Mouse (Mus musculus): Measurements from ENCODE around the gene Pi16. TPM values are rescaled to one million over a fixed set of nuclear protein-coding genes. Genes with fewer than 3 reads are reported as not detected.
"Not testable (repeated sequence)": the region's sequence is repeated elsewhere in the genome, so short reads cannot be mapped to it uniquely, and the experiment has no call there.

The Pi16 gene
- polyA plus RNA-seq, 1 experiment = 7.1 TPM

GRCm38 (mm10) chr17:29348996-29349395, 31.5 kb downstream of the Pi16 start:
- H3K4me2 ChIP-seq (ENCODE audit: low read depth) = no peak overlapping the region
- peaks cover 1% of the 10 kb centered on the region for H3K36me3 ChIP-seq (ENCODE audit: control insufficient read depth, insufficient read depth)
- peaks cover 36% of the 10 kb centered on the region for H3K79me2 ChIP-seq (ENCODE audit: control insufficient read depth, insufficient read depth)
- H3K27me3 ChIP-seq (ENCODE audit: control insufficient read depth, insufficient read depth, insufficient read length) = no peaks in the 10 kb centered on the region
- no peak overlapping the region for H3K4me3 ChIP-seq
- no peak for TF ChIP-seq E2F4 (IDR thresholded peaks at IDR 0.05; ENCODE audit: insufficient read depth)
- no peak for TF ChIP-seq SRF (IDR thresholded peaks at IDR 0.05; ENCODE audit: control insufficient read depth, insufficient read length, low read depth)
- no peak overlapping the region for H3ac ChIP-seq (ENCODE audit: control insufficient read depth, insufficient read length)

GRCm38 (mm10) chr17:29351056-29351455, 33.6 kb downstream of the Pi16 start:
- not testable (repeated sequence) for H3K27me3 ChIP-seq (ENCODE audit: control insufficient read depth, insufficient read depth, insufficient read length)

DNA sequence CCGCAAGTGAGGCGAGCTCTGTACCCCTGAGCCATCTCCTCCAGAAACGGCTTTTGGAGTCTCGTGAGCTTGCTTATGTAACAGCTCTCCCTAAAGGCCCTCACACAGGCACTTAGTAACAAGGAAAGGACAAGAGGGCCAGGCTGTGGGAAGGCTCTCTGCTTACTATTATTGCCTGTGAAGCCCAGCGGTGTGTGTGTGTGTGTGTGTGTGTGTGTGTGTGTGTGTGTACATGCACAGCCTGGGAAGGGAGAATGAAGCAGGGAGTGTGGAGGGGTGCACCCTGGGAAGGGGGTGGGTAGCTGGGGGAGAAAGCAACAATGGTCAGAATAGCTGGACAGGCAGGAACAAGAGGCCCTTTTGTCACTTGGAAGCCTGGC, 38.0 kb downstream of the Pi16 start:
- Histone ChIP-seq H3K4me3 (no peak overlapping the region), H3K27me3 (ENCODE audit: control insufficient read depth, insufficient read depth, insufficient read length) (no peaks in the 10 kb centered on the region), H3K4me2 (ENCODE audit: low read depth) (peak overlapping the region; percentile 69), H3ac (ENCODE audit: control insufficient read depth, insufficient read length) (no peak overlapping the region), H3K79me2 (ENCODE audit: control insufficient read depth, insufficient read depth) (no peaks in the 10 kb centered on the region), H3K36me3 (ENCODE audit: control insufficient read depth, insufficient read depth) (no peaks in the 10 kb centered on the region)
- no peak for TF ChIP-seq TCF3 (IDR thresholded peaks at IDR 0.05; ENCODE audit: insufficient read length, low read depth)
- no peak for TF ChIP-seq MYOD1 (IDR thresholded peaks at IDR 0.05; ENCODE audit: control insufficient read depth in 1 of 3, insufficient read length in 2 of 3, low read depth in 2 of 3)
- no peak for TF ChIP-seq MAX (IDR thresholded peaks at IDR 0.05; ENCODE audit: low read depth)
- TF ChIP-seq CEBPB (IDR thresholded peaks at IDR 0.05; ENCODE audit: insufficient read depth, poor library complexity, severe bottlenecking) = no peak
- TF ChIP-seq MYOG (IDR thresholded peaks at IDR 0.05; ENCODE audit: control insufficient read depth in 1 of 3, insufficient read depth in 1 of 3, insufficient read length in 2 of 3, low read depth in 2 of 3) = no peak
- no peak for TF ChIP-seq POLR2A (IDR thresholded peaks at IDR 0.05; ENCODE audit: insufficient read length, low read depth)
- no peak for TF ChIP-seq E2F4 (IDR thresholded peaks at IDR 0.05; ENCODE audit: insufficient read depth)
- TF ChIP-seq TCF12 (IDR thresholded peaks at IDR 0.05; ENCODE audit: insufficient read depth, poor library complexity, severe bottlenecking) = no peak

More at GRCm38 (mm10) chr17:29351056-29351455, 33.6 kb downstream of the Pi16 start:
- not testable (repeated sequence) for H3K36me3 ChIP-seq (ENCODE audit: control insufficient read depth, insufficient read depth); H3ac ChIP-seq (ENCODE audit: control insufficient read depth, insufficient read length); H3K4me3 ChIP-seq; H3K4me2 ChIP-seq (ENCODE audit: low read depth)
- H3K79me2 ChIP-seq (ENCODE audit: control insufficient read depth, insufficient read depth) = peaks cover 15% of the 10 kb centered on the region

- H3ac ChIP-seq (ENCODE audit: control insufficient read depth, insufficient read length) = no peak overlapping the region
- no peak overlapping the region for H3K4me3 ChIP-seq
- peak overlapping the region; percentile 69 for H3K4me2 ChIP-seq (ENCODE audit: low read depth)
- H3K79me2 ChIP-seq (ENCODE audit: control insufficient read depth, insufficient read depth) = no peaks in the 10 kb centered on the region
- no peaks in the 10 kb centered on the region for H3K27me3 ChIP-seq (ENCODE audit: control insufficient read depth, insufficient read depth, insufficient read length)
- TF ChIP-seq TCF3 (IDR thresholded peaks at IDR 0.05; ENCODE audit: insufficient read length, low read depth) (no peak), TCF12 (IDR thresholded peaks at IDR 0.05; ENCODE audit: insufficient read depth, poor library complexity, severe bottlenecking) (peak; percentile 39), MYOG (IDR thresholded peaks at IDR 0.05; ENCODE audit: control insufficient read depth in 1 of 3, insufficient read depth in 1 of 3, insufficient read length in 2 of 3, low read depth in 2 of 3) (peak in 2 of 3 experiments; percentile 27 to 35), POLR2A (IDR thresholded peaks at IDR 0.05; ENCODE audit: insufficient read length, low read depth) (no peak), MYOD1 (IDR thresholded peaks at IDR 0.05; ENCODE audit: control insufficient read depth in 1 of 3, insufficient read length in 2 of 3, low read depth in 2 of 3) (peak in 2 of 3 experiments; percentile 41 to 56)
- H3K36me3 ChIP-seq (ENCODE audit: control insufficient read depth, insufficient read depth) = no peaks in the 10 kb centered on the region
Measured at GRCm38 (mm10) chr17:29355841-29356478, 38.5 kb downstream of the Pi16 start.

DNA sequence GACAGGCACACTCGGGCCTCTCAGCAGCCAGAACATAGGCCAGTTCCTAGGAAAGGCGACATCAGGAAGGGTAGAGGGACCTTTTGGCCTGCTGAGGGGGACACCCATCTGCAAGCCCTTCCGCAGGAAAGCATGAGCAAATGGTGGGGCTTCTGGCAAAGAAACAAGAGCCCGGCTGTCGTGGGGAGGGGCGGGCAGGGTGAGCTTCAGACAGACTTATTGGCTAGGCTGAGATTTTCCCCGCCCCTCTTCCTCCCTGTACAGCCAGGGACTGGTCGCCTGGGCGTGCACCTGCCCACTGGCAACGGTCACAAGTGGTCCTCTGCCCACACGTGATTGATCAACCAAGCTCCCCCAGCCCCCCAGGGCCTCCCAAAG, 39.0 kb downstream of the Pi16 start:
- Histone ChIP-seq H3K4me3 (no peak overlapping the region), H3K27me3 (ENCODE audit: control insufficient read depth, insufficient read depth, insufficient read length) (no peaks in the 10 kb centered on the region), H3ac (ENCODE audit: control insufficient read depth, insufficient read length) (no peak overlapping the region), H3K79me2 (ENCODE audit: control insufficient read depth, insufficient read depth) (no peaks in the 10 kb centered on the region), H3K4me2 (ENCODE audit: low read depth) (peak overlapping the region; percentile 69), H3K36me3 (ENCODE audit: control insufficient read depth, insufficient read depth) (no peaks in the 10 kb centered on the region)
- TF ChIP-seq SRF (IDR thresholded peaks at IDR 0.05; ENCODE audit: control insufficient read depth, insufficient read length, low read depth) (no peak), MYOD1 (IDR thresholded peaks at IDR 0.05; ENCODE audit: control insufficient read depth in 1 of 3, insufficient read length in 2 of 3, low read depth in 2 of 3) (peak in 2 of 3 experiments; percentile 55 to 66), POLR2AphosphoS2 (IDR thresholded peaks at IDR 0.05; ENCODE audit: insufficient read length, low read depth) (no peak), E2F4 (IDR thresholded peaks at IDR 0.05; ENCODE audit: insufficient read depth) (no peak), TCF12 (IDR thresholded peaks at IDR 0.05; ENCODE audit: insufficient read depth, poor library complexity, severe bottlenecking) (no peak), MAX (IDR thresholded peaks at IDR 0.05; ENCODE audit: low read depth) (no peak), REST (IDR thresholded peaks at IDR 0.05; ENCODE audit: insufficient read depth, insufficient read length) (no peak), USF1 (IDR thresholded peaks at IDR 0.05; ENCODE audit: low read depth) (peak; percentile 43), TCF3 (IDR thresholded peaks at IDR 0.05; ENCODE audit: insufficient read length, low read depth) (no peak), CEBPB (IDR thresholded peaks at IDR 0.05; ENCODE audit: insufficient read depth, poor library complexity, severe bottlenecking) (no peak), MYOG (IDR thresholded peaks at IDR 0.05; ENCODE audit: control insufficient read depth in 1 of 3, insufficient read depth in 1 of 3, insufficient read length in 2 of 3, low read depth in 2 of 3) (peak in 2 of 3 experiments; percentile 54 to 57), POLR2A (IDR thresholded peaks at IDR 0.05; ENCODE audit: insufficient read length, low read depth) (peak; percentile 15)

Measured in myocyte (in vitro differentiated cells).